Mouse (Mus musculus) left cerebral cortex, postnatal 4 days (tissue): ENCODE results near the gene Cops4. TPM values are rescaled to one million over a fixed set of nuclear protein-coding genes. Genes with fewer than 3 reads are reported as not detected.

ENCODE experiments used
- DNase-seq: peaks from one replicate; pipeline ENCODE4 v3.0.0-alpha.2; 2022
- intact Hi-C: fragments of 180-260 bp; cut with DNase I; formaldehyde crosslinking; loops from one replicate; pipeline ENCODE4 v1.15.1; 2025
- total RNA-seq, 2 experiments: library from RNA; stranded (reverse); gene quantifications; 2 replicates each; pipeline ENCODE4 v1.2.3; 2021

The Cops4 gene
- total RNA-seq, result 10 to 100 TPM; 80.3 to 83.3 TPM

- intact Hi-C loops, result loop anchor here (2.0 kb wide), 1 partner anchor 90 kb away; no protein-coding TSS in a partner anchor
- DNase-seq, result peak; percentile 98
These were observed at the start of gene Cops4 for GRCm38 (mm10) chr5:100518049-100519026. TSS of gene Cops4 (plus strand) at chr5:100518309.

- DNase-seq, result no peak
- intact Hi-C loops, result no loop called here
These were observed 41.8 kb upstream of the Cops4 start for GRCm38 (mm10) chr5:100476328-100476727.

GRCm38 (mm10) chr5:100477604-100478003 is 40.5 kb upstream of the Cops4 start:
- intact Hi-C loops, result no loop called here
- DNase-seq, result no peak

GRCm38 (mm10) chr5:100483569-100483968 is 34.5 kb upstream of the Cops4 start:
- intact Hi-C loops, result no loop called here
- DNase-seq, result no peak

- intact Hi-C loops, result no loop called here
- DNase-seq, result no peak
These were observed 31.0 kb upstream of the Cops4 start for GRCm38 (mm10) chr5:100487120-100487519.

- no peak for DNase-seq
- intact Hi-C loops, result no loop called here
These were observed 29.9 kb upstream of the Cops4 start for GRCm38 (mm10) chr5:100488231-100488630.

GRCm38 (mm10) chr5:100489340-100489739 is 28.8 kb upstream of the Cops4 start:
- DNase-seq, result no peak
- intact Hi-C loops, result no loop called here

GRCm38 (mm10) chr5:100491704-100492103 is 26.4 kb upstream of the Cops4 start:
- no peak for DNase-seq
- intact Hi-C loops, result loop anchor here (10.0 kb wide), 1 partner anchor 57 kb away; no protein-coding TSS in a partner anchor

GRCm38 (mm10) chr5:100498436-100499180 is 19.5 kb upstream of the Cops4 start:
- intact Hi-C loops, result loop anchor here (10.0 kb wide), 1 partner anchor 64 kb away; no protein-coding TSS in a partner anchor
- peak; percentile 80 for DNase-seq

GRCm38 (mm10) chr5:100499243-100499642 is 18.9 kb upstream of the Cops4 start:
- intact Hi-C loops, result loop anchor here (10.0 kb wide), 1 partner anchor 64 kb away; no protein-coding TSS in a partner anchor
- DNase-seq, result no peak

GRCm38 (mm10) chr5:100499831-100500304 is 18.2 kb upstream of the Cops4 start:
- intact Hi-C loops, result loop anchor here (10.0 kb wide), 1 partner anchor 65 kb away; no protein-coding TSS in a partner anchor
- peak; percentile 41 for DNase-seq

GRCm38 (mm10) chr5:100500458-100500961 is 17.6 kb upstream of the Cops4 start, which contains the start of gene Lin54:
TSS of gene Lin54 (minus strand) at chr5:100500639.
- intact Hi-C loops, result no loop called here
- peak; percentile 94 for DNase-seq

GRCm38 (mm10) chr5:100501267-100501666 is 16.8 kb upstream of the Cops4 start:
- intact Hi-C loops, result no loop called here
- no peak for DNase-seq

GRCm38 (mm10) chr5:100509247-100509646 is 8.9 kb upstream of the Cops4 start:
- intact Hi-C loops, result no loop called here

GRCm38 (mm10) chr5:100512576-100512975 is 5.5 kb upstream of the Cops4 start:
- intact Hi-C loops, result no loop called here
- no peak for DNase-seq

More at GRCm38 (mm10) chr5:100509247-100509646, 8.9 kb upstream of the Cops4 start:
- no peak for DNase-seq

GRCm38 (mm10) chr5:100519027-100519411 is 910 bp downstream of the Cops4 start:
- DNase-seq, result no peak
- intact Hi-C loops, result loop anchor here (2.0 kb wide), 1 partner anchor 90 kb away; no protein-coding TSS in a partner anchor

GRCm38 (mm10) chr5:100520223-100520622 is 2.1 kb downstream of the Cops4 start:
- intact Hi-C loops, result no loop called here
- no peak for DNase-seq

GRCm38 (mm10) chr5:100523331-100523730 is 5.2 kb downstream of the Cops4 start:
- intact Hi-C loops, result no loop called here
- DNase-seq, result no peak

- DNase-seq, result no peak
- intact Hi-C loops, result no loop called here
These were observed 6.8 kb downstream of the Cops4 start for GRCm38 (mm10) chr5:100524921-100525320.

- intact Hi-C loops, result no loop called here
- no peak for DNase-seq
These were observed 7.5 kb downstream of the Cops4 start for GRCm38 (mm10) chr5:100525620-100526019.

GRCm38 (mm10) chr5:100526164-100526563 is 8.1 kb downstream of the Cops4 start:
- DNase-seq, result no peak
- intact Hi-C loops, result no loop called here
